Mouse (Mus musculus): ENCODE measurements at regions not wholly inside any gene's neighbourhood (a gene's known extent, or its start where the extent isn't known, plus 50 kb on each side); places are given as distances from the start of the nearest gene placed in this dataset.

DNA sequence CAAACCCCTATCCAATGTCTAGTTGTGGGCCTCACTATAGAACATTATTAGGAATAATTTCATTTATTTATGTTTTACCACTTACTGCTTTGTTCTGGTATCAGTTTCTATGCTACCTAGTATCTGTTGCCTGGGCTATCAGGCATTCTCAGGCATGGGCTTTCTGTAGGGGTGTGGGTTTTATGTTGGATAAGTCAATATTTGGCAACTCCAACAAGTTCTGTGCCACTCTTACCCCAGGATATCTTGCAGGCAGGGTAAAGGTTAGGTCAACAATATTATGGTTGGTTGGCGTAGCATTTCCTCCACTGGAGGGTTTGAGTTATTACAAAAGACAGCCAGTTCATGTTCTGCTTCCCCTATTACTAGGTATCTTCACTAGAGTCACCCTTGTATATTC, 65.8 kb downstream of the Smim10l1 start:
- DNase-seq = no peak

DNA sequence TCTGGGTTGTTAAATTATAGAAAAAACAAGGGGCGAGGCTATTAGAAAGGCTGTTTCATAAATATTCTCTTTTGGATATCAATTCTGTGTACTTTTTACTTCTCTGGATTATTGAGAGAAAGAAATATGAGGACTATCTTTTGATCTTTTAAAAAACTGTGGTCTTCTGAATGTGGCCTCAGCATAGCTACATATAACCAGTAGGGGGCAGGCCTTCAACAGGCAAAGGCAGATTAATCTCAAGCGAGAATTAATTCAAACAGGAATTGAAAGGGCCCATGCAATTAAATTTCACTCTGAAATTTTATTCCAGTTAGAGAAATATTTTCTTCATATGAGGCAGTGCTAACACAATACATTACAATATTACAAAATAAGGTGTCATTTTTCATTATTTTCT, 66.6 kb downstream of the Smim10l1 start:
- no peak for DNase-seq

DNA sequence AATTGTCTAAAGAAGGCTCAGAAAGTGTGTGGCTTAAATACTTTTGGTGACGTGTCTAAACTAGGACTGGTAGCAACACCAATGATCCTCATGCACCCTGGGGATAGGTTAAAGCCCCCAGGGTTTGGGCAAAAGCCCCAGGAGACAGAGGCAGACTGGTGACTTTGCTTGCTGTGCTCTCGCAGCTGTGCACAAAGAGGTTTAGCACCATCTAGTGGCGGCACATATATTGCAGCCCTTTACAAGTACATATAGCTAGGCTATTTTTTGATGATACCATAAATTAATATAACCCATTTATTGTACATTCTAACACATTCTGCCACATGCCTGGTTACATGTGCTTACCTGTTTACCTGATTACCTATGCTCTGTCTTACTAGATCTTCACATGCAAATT, 85.8 kb upstream of the 5530400C23Rik start:
- peak; percentile 77 for DNase-seq

Data from kidney, postnatal 10 days (tissue).